Mouse (Mus musculus) olfactory bulb, adult 2 months (tissue): Measurements from ENCODE around the gene Srp72.

Experiments
- CTCF ChIP-seq: fragments of 200-500 bp; IDR thresholded peaks from 2 replicates; pipeline ENCODE4 v1.5.1; 2012; ENCODE audit warnings: low read depth, mild to moderate bottlenecking, low read length, moderate library complexity; ENCODE audit not compliant: insufficient read depth
- POLR2A ChIP-seq: fragments of 200-500 bp; IDR thresholded peaks from 2 replicates; pipeline ENCODE4 v1.6.1; 2012; ENCODE audit warnings: mild to moderate bottlenecking, low read depth, low read length, moderate library complexity; ENCODE audit not compliant: insufficient read depth

- no peak for TF ChIP-seq CTCF
- no peak for TF ChIP-seq POLR2A
Measured at GRCm38 (mm10) chr5:76944965-76945677, 29.4 kb upstream of the Srp72 start.
